Mouse (Mus musculus) telencephalon, adult 2 months (tissue): Measurements from ENCODE around the gene Sec11a.

Source experiments
- DNase-seq: peaks from one replicate; pipeline ENCODE4 v3.0.0-alpha.2; 2011; ENCODE audit warnings: low read depth, low spot score

Sec11a gene

DNA sequence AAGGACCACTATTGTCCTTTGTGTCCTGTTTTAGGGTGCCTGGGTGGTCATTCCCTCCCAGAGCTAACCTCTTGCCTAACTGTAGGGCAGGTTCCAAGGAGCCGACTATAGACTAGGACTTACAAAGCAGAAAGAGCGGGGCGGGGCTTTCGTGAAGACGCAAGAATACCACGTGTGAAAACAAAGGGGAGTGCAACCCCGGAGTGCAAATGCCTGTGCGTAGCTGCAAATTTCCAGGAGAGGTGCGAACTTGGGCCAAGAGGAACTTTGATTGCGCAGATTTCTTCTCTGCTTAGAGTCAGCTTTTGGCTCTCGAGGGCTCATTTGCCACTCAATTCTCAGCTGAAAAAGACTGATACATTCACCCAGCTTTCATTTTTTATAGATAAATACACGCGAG lies 87.4 kb downstream of the Sec11a start:
- no peak for DNase-seq

DNA sequence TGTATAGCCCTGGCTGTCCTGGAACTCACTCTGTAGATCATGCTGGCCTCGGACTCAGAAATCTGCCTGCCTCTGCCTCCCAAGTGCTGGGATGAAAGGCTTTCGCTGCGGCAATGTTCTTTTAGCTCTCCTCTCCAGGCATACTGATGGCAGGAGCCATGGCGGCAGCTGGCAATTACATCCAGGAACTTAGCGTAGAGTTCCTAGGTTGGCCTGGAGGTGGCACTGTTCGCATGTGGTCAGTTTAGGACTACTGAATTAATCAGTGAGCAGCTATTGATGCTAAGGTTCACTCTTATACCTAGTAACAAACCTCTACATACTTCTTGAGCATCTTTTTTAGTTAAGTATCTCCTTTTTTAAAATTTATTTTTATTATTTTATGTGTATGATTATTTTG lies 90.4 kb downstream of the Sec11a start:
- no peak for DNase-seq

DNA sequence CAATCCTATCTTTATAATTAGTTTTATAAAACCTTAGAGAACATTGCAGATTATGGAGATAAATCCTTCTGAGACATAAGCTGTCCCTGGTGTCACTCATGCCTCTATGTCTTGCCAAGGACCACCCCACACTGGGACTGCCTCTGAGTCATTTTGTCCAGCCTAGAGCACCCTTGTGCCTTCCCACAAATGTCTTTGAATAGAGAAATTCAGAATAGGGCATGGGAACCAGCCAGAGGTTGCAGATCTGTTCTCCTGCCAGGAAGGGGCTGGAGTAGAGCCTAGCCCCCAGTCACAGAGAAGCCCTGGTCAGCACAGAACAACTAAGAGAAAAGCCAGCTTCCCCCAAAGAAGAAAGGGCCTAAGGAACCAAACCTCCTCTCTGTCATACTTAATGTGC lies 92.3 kb downstream of the Sec11a start:
- DNase-seq: no peak
